Mouse (Mus musculus) myocyte (in vitro differentiated cells): Measurements from ENCODE around the gene Adipor1. TPM values are rescaled to one million over a fixed set of nuclear protein-coding genes. Genes with fewer than 3 reads are reported as not detected.
"Not testable (repeated sequence)": the region's sequence is repeated elsewhere in the genome, so short reads cannot be mapped to it uniquely, and the experiment has no call there.

Experiments
- H3K27me3 ChIP-seq: one replicate; pipeline ENCODE4 v1.6.1; 2011; ENCODE audit not compliant: control insufficient read depth, insufficient read depth, insufficient read length
- H3K36me3 ChIP-seq: one replicate; pipeline ENCODE4 v1.6.1; 2011; ENCODE audit not compliant: control insufficient read depth, insufficient read depth
- H3K4me2 ChIP-seq: one replicate; pipeline ENCODE4 v1.6.1; 2011; ENCODE audit warnings: low read depth, control low read depth
- H3K4me3 ChIP-seq: one replicate; pipeline ENCODE4 v1.5.1; 2011; ENCODE audit warnings: mild to moderate bottlenecking, control low read depth, moderate library complexity
- H3K79me2 ChIP-seq: one replicate; pipeline ENCODE4 v1.6.1; 2011; ENCODE audit not compliant: control insufficient read depth, insufficient read depth
- H3ac ChIP-seq: one replicate; pipeline ENCODE4 v1.6.1; 2011; ENCODE audit not compliant: control insufficient read depth, insufficient read length
- CEBPB ChIP-seq: IDR thresholded peaks from 2 replicates; pipeline ENCODE4 v1.6.1; 2011; ENCODE audit warnings: mild to moderate bottlenecking, moderate library complexity; ENCODE audit not compliant: poor library complexity, insufficient read depth, severe bottlenecking
- E2F4 ChIP-seq: IDR thresholded peaks from one replicate; pipeline ENCODE4 v1.6.1; 2011; ENCODE audit warnings: mild to moderate bottlenecking, control low read depth, moderate library complexity; ENCODE audit not compliant: insufficient read depth
- MAX ChIP-seq: IDR thresholded peaks from one replicate; pipeline ENCODE4 v1.6.1; 2011; ENCODE audit warnings: low read depth, mild to moderate bottlenecking, control low read depth
- MYOD1 ChIP-seq, 3 experiments: IDR thresholded peaks; one replicate each; pipeline ENCODE4 v1.6.1; 2011; ENCODE audit warnings: control low read depth in 2 of 3, low read depth in 2 of 3, mild to moderate bottlenecking in 2 of 3, moderate library complexity in 1 of 3; ENCODE audit not compliant: insufficient read length in 2 of 3, control insufficient read depth in 1 of 3
- MYOG ChIP-seq, 3 experiments: IDR thresholded peaks; one replicate each; pipeline ENCODE4 v1.6.1; 2011; ENCODE audit warnings: control low read depth in 2 of 3, low read depth in 2 of 3, mild to moderate bottlenecking in 2 of 3; ENCODE audit not compliant: insufficient read length in 2 of 3, control insufficient read depth in 1 of 3, insufficient read depth in 1 of 3
- POLR2A ChIP-seq: IDR thresholded peaks from one replicate; pipeline ENCODE4 v1.6.1; 2011; ENCODE audit warnings: low read depth, mild to moderate bottlenecking, control low read depth, moderate library complexity; ENCODE audit not compliant: insufficient read length
- POLR2AphosphoS2 ChIP-seq: IDR thresholded peaks from one replicate; pipeline ENCODE4 v1.6.1; 2011; ENCODE audit warnings: low read depth, control low read depth; ENCODE audit not compliant: insufficient read length
- REST ChIP-seq: IDR thresholded peaks from one replicate; pipeline ENCODE4 v1.6.1; 2011; ENCODE audit warnings: mild to moderate bottlenecking, control low read depth, moderate library complexity; ENCODE audit not compliant: insufficient read depth, insufficient read length
- SRF ChIP-seq: IDR thresholded peaks from one replicate; pipeline ENCODE4 v1.6.1; 2011; ENCODE audit warnings: low read depth; ENCODE audit not compliant: control insufficient read depth, insufficient read length
- TCF12 ChIP-seq: IDR thresholded peaks from one replicate; pipeline ENCODE4 v1.6.1; 2011; ENCODE audit warnings: mild to moderate bottlenecking, control low read depth; ENCODE audit not compliant: poor library complexity, insufficient read depth, severe bottlenecking
- TCF3 ChIP-seq: IDR thresholded peaks from one replicate; pipeline ENCODE4 v1.6.1; 2011; ENCODE audit warnings: low read depth, control low read depth; ENCODE audit not compliant: insufficient read length
- USF1 ChIP-seq: IDR thresholded peaks from one replicate; pipeline ENCODE4 v1.6.1; 2011; ENCODE audit warnings: low read depth, mild to moderate bottlenecking, control low read depth, moderate library complexity
- polyA plus RNA-seq: library from polyadenylated mRNA; unstranded; fragments of >200 nt; fragmentation: generic; extraction: Trizol; gene quantifications from one replicate; pipeline ENCODE4 v1.2.1, GENCODE M21; 2012; ENCODE audit warnings: missing spikeins

Gene Adipor1
- polyA plus RNA-seq, 1 experiment = 87.9 TPM

DNA sequence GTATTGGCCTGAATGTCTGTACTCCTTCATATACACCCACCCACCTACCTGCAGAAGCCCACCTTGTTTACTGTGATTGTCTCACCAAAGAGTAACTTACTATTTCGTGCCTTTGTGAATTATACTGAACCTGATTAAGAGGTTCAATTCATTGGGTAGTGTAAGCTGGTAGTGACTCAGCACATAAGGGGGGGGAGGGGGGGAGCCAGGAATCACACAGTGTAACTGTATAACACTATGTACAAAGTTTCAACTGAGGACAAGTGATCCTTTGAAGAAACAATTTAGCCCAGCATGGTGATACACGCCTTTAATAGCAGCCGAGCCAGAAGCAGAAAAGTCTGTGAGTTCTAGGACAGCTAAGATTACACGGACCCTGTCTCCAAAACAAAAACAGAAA is 18.3 kb downstream of the Adipor1 start:
- no peak for TF ChIP-seq MYOG (IDR thresholded peaks at IDR 0.05; ENCODE audit: control insufficient read depth in 1 of 3, insufficient read depth in 1 of 3, insufficient read length in 2 of 3, low read depth in 2 of 3)
- no peak for TF ChIP-seq MYOD1 (IDR thresholded peaks at IDR 0.05; ENCODE audit: control insufficient read depth in 1 of 3, insufficient read length in 2 of 3, low read depth in 2 of 3)
- Histone ChIP-seq H3K36me3 (peaks cover 27% of the 10 kb centered on the region), H3K27me3 (no peaks in the 10 kb centered on the region), H3ac (no peak overlapping the region), H3K4me3 (no peak overlapping the region), H3K4me2 (no peak overlapping the region), H3K79me2 (no peaks in the 10 kb centered on the region)

DNA sequence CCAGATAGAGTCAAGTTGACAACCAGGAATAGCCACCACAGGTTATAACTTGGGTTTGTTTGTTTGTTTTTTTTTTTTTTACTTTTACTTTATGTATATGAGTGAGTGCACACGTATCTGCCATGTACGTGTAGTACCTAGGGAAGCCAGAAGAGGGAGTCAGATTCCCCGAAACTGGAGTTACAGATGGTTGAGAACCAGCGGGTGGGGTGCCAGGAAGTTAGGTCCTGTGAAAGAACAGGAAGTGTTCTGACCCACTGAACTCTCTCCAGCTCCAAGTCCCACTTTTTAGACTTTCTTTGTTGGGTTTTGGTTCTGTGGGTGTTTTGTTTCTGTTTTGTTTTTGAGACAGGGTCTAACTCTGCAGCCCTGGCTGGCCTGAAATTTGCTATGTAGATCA is 20.2 kb downstream of the Adipor1 start:
- no peaks in the 10 kb centered on the region for H3K79me2 ChIP-seq
- H3K4me3 ChIP-seq = no peak overlapping the region
- H3K4me2 ChIP-seq = no peak overlapping the region
- TF ChIP-seq POLR2AphosphoS2 (no peak), SRF (no peak), E2F4 (no peak), REST (no peak), MYOG (IDR thresholded peaks at IDR 0.05; ENCODE audit: control insufficient read depth in 1 of 3, insufficient read depth in 1 of 3, insufficient read length in 2 of 3, low read depth in 2 of 3) (no peak), TCF12 (no peak), POLR2A (no peak), MYOD1 (IDR thresholded peaks at IDR 0.05; ENCODE audit: control insufficient read depth in 1 of 3, insufficient read length in 2 of 3, low read depth in 2 of 3) (no peak)
- no peaks in the 10 kb centered on the region for H3K27me3 ChIP-seq
- peaks cover 12% of the 10 kb centered on the region for H3K36me3 ChIP-seq
- H3ac ChIP-seq = no peak overlapping the region

DNA sequence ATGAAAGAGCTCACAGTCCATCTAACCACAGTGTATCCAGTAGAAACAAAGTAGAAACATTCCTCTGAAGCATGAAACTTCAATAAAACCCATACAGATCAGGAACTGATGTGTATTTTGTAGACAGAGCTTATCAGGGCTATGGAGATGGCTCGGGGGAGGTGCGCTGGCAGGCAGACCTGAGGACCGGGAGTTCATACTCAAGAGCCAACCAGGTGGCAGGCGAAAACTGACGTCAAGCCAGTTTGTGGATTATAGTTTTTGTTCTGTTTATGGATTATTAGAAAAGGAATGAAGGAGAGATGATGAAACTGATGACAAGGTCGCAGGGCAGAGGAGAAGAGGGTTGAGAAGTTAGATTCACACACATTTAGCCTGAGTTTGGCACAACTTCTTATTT is 25.3 kb downstream of the Adipor1 start:
- Histone ChIP-seq H3ac (no peak overlapping the region), H3K79me2 (no peaks in the 10 kb centered on the region), H3K36me3 (no peaks in the 10 kb centered on the region), H3K4me3 (no peak overlapping the region), H3K27me3 (no peaks in the 10 kb centered on the region), H3K4me2 (no peak overlapping the region)
- no peak for TF ChIP-seq TCF3
- no peak for TF ChIP-seq TCF12
- no peak for TF ChIP-seq E2F4
- TF ChIP-seq SRF = no peak
- no peak for TF ChIP-seq USF1
- no peak for TF ChIP-seq CEBPB
- TF ChIP-seq REST = no peak
- TF ChIP-seq POLR2AphosphoS2 = no peak
- no peak for TF ChIP-seq POLR2A
- no peak for TF ChIP-seq MAX
- no peak for TF ChIP-seq MYOD1 (IDR thresholded peaks at IDR 0.05; ENCODE audit: control insufficient read depth in 1 of 3, insufficient read length in 2 of 3, low read depth in 2 of 3)
- TF ChIP-seq MYOG (IDR thresholded peaks at IDR 0.05; ENCODE audit: control insufficient read depth in 1 of 3, insufficient read depth in 1 of 3, insufficient read length in 2 of 3, low read depth in 2 of 3) = no peak

DNA sequence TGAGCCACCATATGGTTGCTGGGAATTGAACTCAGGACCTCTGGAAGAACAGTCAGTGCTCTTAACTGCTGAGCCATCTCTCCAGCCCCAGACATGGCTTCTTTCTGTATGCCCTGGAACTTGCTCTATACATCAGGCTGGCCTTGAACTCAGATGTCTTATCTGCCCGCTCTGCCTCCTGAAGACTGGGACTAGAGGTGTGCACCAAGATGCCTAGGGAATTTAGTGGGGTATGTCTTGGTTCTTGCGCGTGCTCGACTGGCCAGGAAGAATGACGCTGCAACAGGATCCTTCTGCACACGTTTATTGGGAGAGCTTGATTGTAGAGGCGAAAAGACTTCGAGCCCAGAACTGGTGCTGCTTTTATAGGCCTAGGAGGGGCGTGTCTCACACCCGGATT is 26.6 kb downstream of the Adipor1 start:
- not testable (repeated sequence) for H3K36me3 ChIP-seq, H3K4me2 ChIP-seq, H3ac ChIP-seq, H3K27me3 ChIP-seq, H3K4me3 ChIP-seq, H3K79me2 ChIP-seq

DNA sequence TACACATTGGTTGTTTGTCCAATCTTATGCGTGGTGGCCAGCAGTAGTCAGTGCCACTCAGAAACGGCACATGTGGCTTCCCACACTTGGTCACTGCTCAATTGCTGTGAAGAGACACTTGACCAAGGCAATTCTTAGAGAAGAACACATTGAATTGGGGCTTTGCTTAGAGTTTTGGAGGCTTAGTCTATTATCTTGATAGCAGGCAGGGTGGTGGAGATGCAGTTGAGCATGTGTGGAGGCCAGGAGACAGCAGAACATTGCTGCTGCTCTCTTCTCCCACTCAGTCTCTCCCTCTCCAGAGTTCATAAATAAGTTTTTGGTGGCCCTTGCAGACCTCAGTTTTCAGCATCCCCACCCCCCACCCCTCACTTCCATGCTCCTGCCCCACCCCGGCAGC is 27.2 kb downstream of the Adipor1 start:
- Histone ChIP-seq H3K36me3 (no peaks in the 10 kb centered on the region), H3K4me3 (no peak overlapping the region), H3K79me2 (no peaks in the 10 kb centered on the region), H3ac (no peak overlapping the region), H3K4me2 (no peak overlapping the region), H3K27me3 (no peaks in the 10 kb centered on the region)
- TF ChIP-seq MYOD1 (IDR thresholded peaks at IDR 0.05; ENCODE audit: control insufficient read depth in 1 of 3, insufficient read length in 2 of 3, low read depth in 2 of 3) (peak in 1 of 3 experiments; percentile 14), POLR2AphosphoS2 (no peak)

DNA sequence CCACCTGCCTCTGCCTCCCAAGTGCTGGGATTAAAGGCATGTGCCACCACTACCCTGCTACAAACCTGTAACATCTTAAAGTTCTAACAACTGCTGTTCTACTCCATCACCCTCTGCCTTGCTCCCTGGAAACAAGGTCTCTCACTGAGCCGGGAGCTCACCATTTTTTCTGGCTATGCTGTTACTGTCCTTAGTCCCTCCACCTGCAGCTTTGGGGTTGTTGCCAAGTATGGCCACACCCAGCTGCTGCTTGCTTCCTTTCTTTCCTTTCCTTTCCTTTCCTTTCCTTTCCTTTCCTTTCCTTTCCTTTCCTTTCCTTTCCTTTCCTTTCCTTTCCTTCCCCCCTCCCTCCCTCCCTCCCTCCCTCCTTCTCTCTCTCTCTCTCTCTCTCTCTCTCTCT is 28.1 kb downstream of the Adipor1 start:
- H3K36me3 ChIP-seq, H3K4me2 ChIP-seq, H3K27me3 ChIP-seq, H3K79me2 ChIP-seq, H3ac ChIP-seq, H3K4me3 ChIP-seq: not testable (repeated sequence)

DNA sequence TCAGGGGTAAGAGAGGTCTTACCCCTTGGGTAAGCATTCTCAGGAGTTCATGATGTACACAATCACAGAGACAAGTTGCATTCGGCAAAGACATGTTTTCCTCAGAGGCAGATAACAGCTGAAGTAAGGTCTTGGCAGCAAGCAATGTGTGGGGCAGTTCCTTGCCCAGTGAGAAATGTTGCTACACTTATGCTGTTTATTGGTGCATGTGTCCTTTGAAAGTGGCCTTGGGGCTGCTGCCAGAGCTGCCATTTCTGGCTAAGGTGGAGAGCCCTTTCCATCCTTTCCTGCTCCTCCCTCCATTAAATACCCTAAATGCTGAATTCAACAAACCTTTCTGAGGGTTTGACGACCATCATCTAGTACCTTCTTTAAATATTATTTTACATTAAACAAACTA is 30.2 kb downstream of the Adipor1 start:
- no peak for TF ChIP-seq E2F4
- TF ChIP-seq POLR2AphosphoS2 = no peak
- TF ChIP-seq TCF3 = no peak
- no peak for TF ChIP-seq SRF
- TF ChIP-seq MAX = no peak
- no peak for TF ChIP-seq MYOD1 (IDR thresholded peaks at IDR 0.05; ENCODE audit: control insufficient read depth in 1 of 3, insufficient read length in 2 of 3, low read depth in 2 of 3)
- TF ChIP-seq MYOG (IDR thresholded peaks at IDR 0.05; ENCODE audit: control insufficient read depth in 1 of 3, insufficient read depth in 1 of 3, insufficient read length in 2 of 3, low read depth in 2 of 3) = no peak
- no peak for TF ChIP-seq USF1
- Histone ChIP-seq H3K36me3 (no peaks in the 10 kb centered on the region), H3K79me2 (no peaks in the 10 kb centered on the region)

DNA sequence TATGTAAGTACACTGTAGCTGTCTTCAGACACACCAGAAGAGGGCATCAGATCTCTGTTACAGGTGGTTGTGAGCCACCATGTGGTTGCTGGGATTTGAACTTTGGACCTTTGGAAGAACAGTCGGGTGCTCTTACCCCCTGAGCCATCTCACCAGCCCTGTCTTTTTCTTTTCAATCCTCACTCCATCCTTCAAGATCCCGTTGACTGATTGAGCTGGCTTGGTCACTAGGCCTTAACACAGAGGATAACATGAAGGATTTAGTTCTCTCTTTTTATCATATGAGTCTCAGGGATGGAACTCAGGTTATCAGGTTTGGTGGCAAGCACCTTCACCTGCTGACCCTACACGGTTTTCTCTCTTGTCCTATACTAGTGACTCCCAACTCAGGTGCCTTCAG is 33.4 kb downstream of the Adipor1 start:
- not testable (repeated sequence) for H3K4me3 ChIP-seq, H3ac ChIP-seq, H3K27me3 ChIP-seq, H3K36me3 ChIP-seq, H3K79me2 ChIP-seq, H3K4me2 ChIP-seq

More for the DNA sequence above, 30.2 kb downstream of the Adipor1 start:
- no peak overlapping the region for H3K4me2 ChIP-seq
- H3K27me3 ChIP-seq = no peaks in the 10 kb centered on the region
- H3K4me3 ChIP-seq = no peak overlapping the region
- no peak overlapping the region for H3ac ChIP-seq
